Mouse (Mus musculus): Measurements from ENCODE around the gene Tvp23b. TPM values are rescaled to one million over a fixed set of nuclear protein-coding genes. Genes with fewer than 3 reads are reported as not detected.

Tvp23b gene
- polyA plus RNA-seq, 1 experiment from 2014 or later = 51.5 TPM

DNA sequence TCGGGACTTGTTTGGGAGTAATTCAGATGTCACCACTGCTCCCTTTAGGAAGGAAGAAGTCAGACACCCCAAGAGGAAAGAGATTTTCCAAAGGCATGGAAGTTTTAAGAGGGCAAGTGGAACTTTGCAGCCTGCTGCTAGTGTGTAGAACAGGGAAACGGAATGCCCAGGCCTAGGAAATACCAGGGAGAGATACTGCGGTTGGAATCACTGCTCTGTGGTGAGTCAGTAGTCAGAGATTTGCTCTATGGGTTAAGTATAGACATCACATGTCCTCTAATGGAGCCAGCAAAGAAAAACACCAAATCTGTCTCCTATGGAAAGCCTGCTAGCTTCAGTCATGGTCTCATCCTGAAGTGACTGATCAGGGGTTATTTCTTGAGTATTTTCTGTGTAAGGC is 60.9 kb downstream of the Tvp23b start:
- DNase-seq (ENCODE audit: low spot score) = no peak

DNA sequence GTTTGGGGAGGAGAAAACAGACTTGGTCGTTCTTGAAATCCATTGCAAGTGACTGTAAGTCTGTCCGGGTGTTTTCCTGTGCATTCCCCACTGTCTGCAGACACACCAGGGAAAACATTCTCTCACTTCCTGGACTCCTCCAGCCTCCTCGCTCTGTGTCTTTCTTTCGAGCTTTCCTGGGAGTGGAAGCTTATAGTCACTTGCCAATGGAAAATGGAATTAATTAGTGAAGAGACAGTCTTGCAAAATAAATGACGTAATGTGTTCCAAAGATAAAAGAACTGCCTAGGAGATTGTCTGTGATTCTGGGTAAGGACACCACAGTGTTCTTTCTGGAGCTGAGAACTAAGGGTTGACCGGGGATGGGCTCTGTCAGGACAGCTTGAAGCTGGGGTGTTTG is 64.3 kb downstream of the Tvp23b start:
- no peak for DNase-seq (ENCODE audit: low spot score)

- DNase-seq (ENCODE audit: low spot score) = no peak
Measured at GRCm38 (mm10) chr11:62945514-62945913, 66.3 kb downstream of the Tvp23b start.

DNA sequence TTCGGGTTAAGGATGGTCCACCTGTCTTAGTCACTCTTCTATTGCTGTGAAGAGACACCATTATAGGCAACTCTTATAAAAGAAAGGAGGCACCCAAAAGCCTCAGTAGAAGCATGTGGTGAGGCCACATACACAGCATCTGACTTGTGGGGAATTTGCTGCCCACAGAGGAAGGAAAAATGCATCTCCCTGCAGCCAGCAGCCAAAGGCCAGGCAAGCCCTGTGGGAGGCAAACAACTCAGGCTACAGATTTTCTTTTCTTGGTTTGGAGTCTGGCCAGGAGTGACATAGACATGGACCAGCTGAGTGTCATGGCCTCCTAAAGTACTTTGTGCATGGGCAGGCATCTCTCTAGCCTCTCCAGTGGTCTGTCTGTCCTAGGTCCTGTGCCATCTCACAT is 70.3 kb downstream of the Tvp23b start:
- no peak for DNase-seq (ENCODE audit: low spot score)

- DNase-seq (ENCODE audit: low spot score) = no peak
Measured at GRCm38 (mm10) chr11:62951012-62951411, 71.8 kb downstream of the Tvp23b start, which contains the start of gene Cdrt4. TSS of gene Cdrt4 (plus strand) at chr11:62951193.

GRCm38 (mm10) chr11:62954766-62955165 is 75.5 kb downstream of the Tvp23b start:
- no peak for DNase-seq (ENCODE audit: low spot score)

DNA sequence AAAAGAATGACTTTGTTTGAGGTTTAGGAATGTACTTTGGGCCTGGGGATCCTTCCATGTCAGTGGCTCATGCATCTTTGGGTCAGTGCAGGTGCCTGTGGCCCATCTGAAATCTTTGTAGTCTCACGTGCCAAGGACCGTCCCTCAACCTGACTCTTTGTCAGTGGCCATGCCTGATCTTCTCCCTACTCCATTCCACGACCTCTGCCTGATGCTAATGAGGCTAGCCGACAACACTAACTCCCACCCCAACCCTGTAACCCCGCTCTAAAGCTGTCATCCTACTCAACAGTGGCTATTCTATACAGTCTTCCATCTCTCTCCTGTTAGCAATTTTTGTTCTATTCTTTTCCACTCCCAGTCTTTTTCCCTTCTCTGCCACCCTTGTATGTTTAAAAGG is 75.9 kb downstream of the Tvp23b start:
- no peak for DNase-seq (ENCODE audit: low spot score)

- DNase-seq (ENCODE audit: low spot score) = no peak
Measured at GRCm38 (mm10) chr11:62955776-62956175, 76.5 kb downstream of the Tvp23b start.

DNA sequence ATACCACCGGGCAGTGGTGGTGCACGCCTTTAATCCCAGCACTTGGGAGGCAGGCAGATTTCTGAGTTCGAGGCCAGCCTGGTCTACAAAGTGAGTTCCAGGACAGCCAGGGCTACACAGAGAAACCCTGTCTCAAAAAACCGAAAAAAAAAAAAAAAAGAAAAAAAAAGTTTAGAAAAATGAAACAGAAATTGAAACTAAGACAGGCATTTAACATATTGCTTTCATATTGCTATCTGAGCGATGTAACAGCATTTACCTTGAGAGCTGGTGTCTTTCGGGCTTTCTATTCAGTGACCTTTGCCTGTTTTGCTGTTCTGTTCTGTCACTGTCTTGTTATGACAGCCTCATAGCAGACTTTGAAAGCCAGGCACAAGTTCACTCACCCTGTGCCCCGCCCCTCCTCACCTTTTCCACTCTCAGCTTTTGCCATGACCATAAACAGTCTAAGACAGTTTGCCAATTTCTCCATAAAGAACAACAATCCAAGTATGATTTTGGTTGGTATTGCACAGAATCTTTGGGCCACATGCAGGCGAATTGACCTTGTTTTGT is 78.4 kb downstream of the Tvp23b start:
- DNase-seq (ENCODE audit: low spot score) = no peak

- DNase-seq (ENCODE audit: low spot score) = no peak
Measured at GRCm38 (mm10) chr11:62963292-62963691, 84.0 kb downstream of the Tvp23b start.

GRCm38 (mm10) chr11:62966424-62966764 is 87.1 kb downstream of the Tvp23b start:
- DNase-seq (ENCODE audit: low spot score) = no peak

Other genes with a start within 250 kb of the Tvp23b start
- gene Lrrc75a, start 230.9 kb upstream of the Tvp23b start, polyA plus RNA-seq (2015; fragmentation: Nextera tagmentation; extraction: Ambion mirVana) = 2.2 and 3.4 TPM in 2 replicates
- gene Mmgt2, start 230.8 kb upstream of the Tvp23b start, polyA plus RNA-seq (2015; fragmentation: Nextera tagmentation; extraction: Ambion mirVana) = 54.3 and 63.7 TPM in 2 replicates
- gene Zfp287, start 147.6 kb upstream of the Tvp23b start, polyA plus RNA-seq (2015; fragmentation: Nextera tagmentation; extraction: Ambion mirVana) = 3.0 and 3.2 TPM in 2 replicates
- gene Gm10428, start 126.4 kb upstream of the Tvp23b start, polyA plus RNA-seq (2015; fragmentation: Nextera tagmentation; extraction: Ambion mirVana) = not detected in 2 replicates
- 16.4 and 18.9 TPM in 2 replicates for gene Zfp286, start 90.0 kb upstream of the Tvp23b start, polyA plus RNA-seq (2015; fragmentation: Nextera tagmentation; extraction: Ambion mirVana)
- 4.0 and 4.4 TPM in 2 replicates for gene Trim16, start 59.2 kb upstream of the Tvp23b start, polyA plus RNA-seq (2015; fragmentation: Nextera tagmentation; extraction: Ambion mirVana)
- gene Fbxw10, start 32.4 kb upstream of the Tvp23b start, polyA plus RNA-seq (2015; fragmentation: Nextera tagmentation; extraction: Ambion mirVana) = 2.1 and 3.0 TPM in 2 replicates
- 0.24 TPM in 1 of 2 replicates, not detected in the other for gene Cdrt4, start 71.7 kb downstream of the Tvp23b start, polyA plus RNA-seq (2015; fragmentation: Nextera tagmentation; extraction: Ambion mirVana)
- 0.06 TPM in 1 of 2 replicates, not detected in the other for gene Tekt3, start 182.2 kb downstream of the Tvp23b start, polyA plus RNA-seq (2015; fragmentation: Nextera tagmentation; extraction: Ambion mirVana)
- 14.5 and 16.8 TPM in 2 replicates for gene Pmp22, start 249.5 kb downstream of the Tvp23b start, polyA plus RNA-seq (2015; fragmentation: Nextera tagmentation; extraction: Ambion mirVana)

All from thymus, postnatal 0 days (tissue).